Mouse (Mus musculus): Measurements from ENCODE around the gene Chmp2a. TPM values are rescaled to one million over a fixed set of nuclear protein-coding genes. Genes with fewer than 3 reads are reported as not detected.

Chmp2a gene
- total and polyA plus RNA-seq, 2 experiments from 2014 or later, result 114 to 198 TPM

GRCm38 (mm10) chr7:13010005-13010908, 24.4 kb downstream of the Chmp2a start, which contains the start of gene Zbtb45:
Gene Zbtb45 (minus strand): TSS chr7:13010034.
- Histone ChIP-seq H3K27me3 (ENCODE audit: insufficient read depth, low read length) (0 out of 2 replicates have a peak, but pooled peaks cover 4% of the 10 kb centered on the region), H3K36me3 (ENCODE audit: insufficient read depth, low read length) (peaks cover 24% of the 10 kb centered on the region), H3K9ac (replicated peaks; ENCODE audit: low read length, poor library complexity, severe bottlenecking) (peak within 1 kb of the TSS; percentile 89), H3K4me3 (ENCODE audit: low read depth, low read length) (peak within 1 kb of the TSS; percentile 71), H3K27ac (ENCODE audit: low read depth, low read length) (peak within 1 kb of the TSS; percentile 91), H3K4me1 (ENCODE audit: insufficient read depth, low read length) (0 out of 2 replicates have a peak, but pooled peaks cover 4% of the 10 kb centered on the region), H3K4me2 (ENCODE audit: low read depth, low read length, poor library complexity, severe bottlenecking) (peak within 1 kb of the TSS; percentile 66), H3K9me3 (ENCODE audit: low read length) (no peaks in the 10 kb centered on the region)
- no peak for DNase-seq (ENCODE audit: low spot score)
- 0 out of 2 replicates have a peak, but pooled peaks have one; percentile 7 for TF ChIP-seq CTCF (IDR thresholded peaks at IDR 0.05)
- 12% methylated on average over 25 of the region's 26 CpGs for WGBS
- ATAC-seq (ENCODE audit: low FRiP score), result no peak

- H3K9me3 ChIP-seq (ENCODE audit: low read length), result no peaks in the 10 kb centered on the region
- H3K27me3 ChIP-seq (ENCODE audit: insufficient read depth, low read length), result 0 out of 2 replicates have a peak, but pooled peaks cover 4% of the 10 kb centered on the region
- 1% methylated on average over 42 of the region's 42 CpGs for WGBS
- H3K27ac ChIP-seq (ENCODE audit: low read depth, low read length), result peak overlapping the region; percentile 91
- TF ChIP-seq CTCF (IDR thresholded peaks at IDR 0.05), result peak; percentile 84
- H3K36me3 ChIP-seq (ENCODE audit: insufficient read depth, low read length), result peaks cover 27% of the 10 kb centered on the region
- DNase-seq (ENCODE audit: low spot score) (peak; percentile 98), ATAC-seq (ENCODE audit: low FRiP score) (peak; percentile 89)
- H3K4me2 ChIP-seq (ENCODE audit: low read depth, low read length, poor library complexity, severe bottlenecking), result peak overlapping the region; percentile 66
- H3K4me1 ChIP-seq (ENCODE audit: insufficient read depth, low read length), result 0 out of 2 replicates have a peak, but pooled peaks cover 4% of the 10 kb centered on the region
- peak overlapping the region; percentile 89 for H3K9ac ChIP-seq (replicated peaks; ENCODE audit: low read length, poor library complexity, severe bottlenecking)
- peak overlapping the region; percentile 71 for H3K4me3 ChIP-seq (ENCODE audit: low read depth, low read length)
Observed at GRCm38 (mm10) chr7:13009143-13010004, 25.2 kb downstream of the Chmp2a start.

DNA sequence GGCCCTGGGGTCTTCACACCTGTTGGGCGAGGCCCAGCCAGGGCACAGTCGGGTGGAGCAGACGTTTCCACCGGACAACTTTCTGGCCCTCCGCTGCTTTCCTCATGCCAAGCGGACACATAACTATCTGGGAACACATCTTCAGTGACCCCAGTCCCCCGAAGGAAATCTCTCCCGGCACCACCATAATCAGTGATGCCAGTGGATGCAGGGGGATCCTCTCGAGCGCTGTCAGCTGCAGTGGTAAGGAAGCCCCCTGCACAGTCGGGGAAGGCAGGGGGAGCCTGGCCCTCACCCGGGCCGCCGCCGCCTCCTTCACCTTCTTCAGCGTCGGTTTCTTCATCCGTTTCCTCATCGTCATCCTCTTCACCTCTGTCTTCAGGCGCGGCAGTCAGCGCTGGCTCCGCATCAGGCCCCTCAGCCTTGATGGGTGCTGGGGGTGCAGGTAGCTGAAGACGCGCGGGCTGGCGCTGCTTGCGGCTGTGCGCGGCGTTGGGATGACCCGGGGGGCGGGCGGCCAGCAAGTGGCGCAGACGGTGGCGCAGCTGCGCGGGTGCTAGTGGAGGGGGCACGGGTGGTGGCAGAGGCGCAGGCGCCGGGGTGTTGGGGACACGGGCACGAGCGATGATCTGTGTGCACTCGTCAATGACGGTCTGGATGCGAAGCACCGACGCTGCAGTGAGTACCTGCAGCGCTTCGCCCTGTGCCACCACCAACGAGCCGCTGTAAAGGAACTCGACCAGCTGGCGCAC, 27.1 kb downstream of the Chmp2a start:
- peaks cover 27% of the 10 kb centered on the region for H3K36me3 ChIP-seq (ENCODE audit: insufficient read depth, low read length)
- TF ChIP-seq CTCF (IDR thresholded peaks at IDR 0.05), result no peak
- DNase-seq (ENCODE audit: low spot score), result no peak
- H3K4me1 ChIP-seq (ENCODE audit: insufficient read depth, low read length), result 0 out of 2 replicates have a peak, but pooled peaks cover 4% of the 10 kb centered on the region
- WGBS, result 52% methylated on average over 55 of the region's 57 CpGs
- no peak overlapping the region for H3K27ac ChIP-seq (ENCODE audit: low read depth, low read length)
- no peak for ATAC-seq (ENCODE audit: low FRiP score)
- no peaks in the 10 kb centered on the region for H3K27me3 ChIP-seq (ENCODE audit: insufficient read depth, low read length)
- 0 out of 2 replicates have a peak overlapping the region, but pooled peaks have one; percentile 13 for H3K9ac ChIP-seq (replicated peaks; ENCODE audit: low read length, poor library complexity, severe bottlenecking)
- no peaks in the 10 kb centered on the region for H3K9me3 ChIP-seq (ENCODE audit: low read length)
- H3K4me3 ChIP-seq (ENCODE audit: low read depth, low read length), result peak overlapping the region; percentile 6; the same call in 1 of the 2 replicates
- H3K4me2 ChIP-seq (ENCODE audit: low read depth, low read length, poor library complexity, severe bottlenecking), result no peak overlapping the region

- Histone ChIP-seq H3K9ac (replicated peaks; ENCODE audit: low read length, poor library complexity, severe bottlenecking) (no peak overlapping the region), H3K4me2 (ENCODE audit: low read depth, low read length, poor library complexity, severe bottlenecking) (no peak overlapping the region), H3K27me3 (ENCODE audit: insufficient read depth, low read length) (no peaks in the 10 kb centered on the region), H3K9me3 (ENCODE audit: low read length) (no peaks in the 10 kb centered on the region), H3K36me3 (ENCODE audit: insufficient read depth, low read length) (peaks cover 27% of the 10 kb centered on the region), H3K4me3 (ENCODE audit: low read depth, low read length) (no peak overlapping the region), H3K27ac (ENCODE audit: low read depth, low read length) (no peak overlapping the region), H3K4me1 (ENCODE audit: insufficient read depth, low read length) (0 out of 2 replicates have a peak, but pooled peaks cover 4% of the 10 kb centered on the region)
- TF ChIP-seq CTCF (IDR thresholded peaks at IDR 0.05), result no peak
- DNase-seq (ENCODE audit: low spot score) (no peak), ATAC-seq (ENCODE audit: low FRiP score) (no peak)
- 87% methylated on average over 10 of the region's 10 CpGs for WGBS
Observed at GRCm38 (mm10) chr7:13006531-13006930, 28.1 kb downstream of the Chmp2a start.

GRCm38 (mm10) chr7:13006011-13006410, 28.6 kb downstream of the Chmp2a start:
- H3K9ac ChIP-seq (replicated peaks; ENCODE audit: low read length, poor library complexity, severe bottlenecking), result no peak overlapping the region
- no peaks in the 10 kb centered on the region for H3K9me3 ChIP-seq (ENCODE audit: low read length)
- no peak for ATAC-seq (ENCODE audit: low FRiP score)
- no peaks in the 10 kb centered on the region for H3K27me3 ChIP-seq (ENCODE audit: insufficient read depth, low read length)
- H3K27ac ChIP-seq (ENCODE audit: low read depth, low read length), result no peak overlapping the region
- WGBS, result 89% methylated on average over 17 of the region's 17 CpGs
- DNase-seq (ENCODE audit: low spot score), result no peak
- H3K4me2 ChIP-seq (ENCODE audit: low read depth, low read length, poor library complexity, severe bottlenecking), result no peak overlapping the region
- H3K36me3 ChIP-seq (ENCODE audit: insufficient read depth, low read length), result peaks cover 27% of the 10 kb centered on the region
- H3K4me3 ChIP-seq (ENCODE audit: low read depth, low read length), result no peak overlapping the region
- 0 out of 2 replicates have a peak, but pooled peaks cover 4% of the 10 kb centered on the region for H3K4me1 ChIP-seq (ENCODE audit: insufficient read depth, low read length)
- TF ChIP-seq CTCF (IDR thresholded peaks at IDR 0.05), result no peak

All from midbrain, postnatal 0 days (tissue).